Mouse (Mus musculus) heart, postnatal 0 days (tissue): ENCODE data around the gene Sars2. TPM values are rescaled to one million over a fixed set of nuclear protein-coding genes. Genes with fewer than 3 reads are reported as not detected.
A peak's percentile ranks its signal among the peaks of the same experiment; 100 is the strongest.

Source experiments
- ATAC-seq: fragments of 200-750 bp; cut with Nextera tagmentation; 2 replicates; pipeline ENCODE4 v1.8.0; 2017; ENCODE audit warnings: low read depth, moderate number of reproducible peaks, moderate library complexity; ENCODE audit not compliant: insufficient read depth
- DNase-seq: peaks from one replicate; pipeline ENCODE4 v3.0.0-alpha.2; 2016; ENCODE audit warnings: low spot score
- H3K27ac ChIP-seq: fragments of 300-500 bp; sonication (generic); 2 replicates; pipeline ENCODE4 v1.5.1; 2014; ENCODE audit warnings: low read depth, mild to moderate bottlenecking
- H3K27me3 ChIP-seq: fragments of 300-500 bp; sonication (generic); 2 replicates; pipeline ENCODE4 v1.6.1; 2014; ENCODE audit warnings: low read length, mixed read lengths; ENCODE audit not compliant: control insufficient read depth, insufficient read depth
- H3K36me3 ChIP-seq: fragments of 300-500 bp; sonication (generic); replicated peaks from 2 replicates; pipeline ENCODE4 v1.6.1; 2014; ENCODE audit warnings: low read length, mixed read lengths; ENCODE audit not compliant: control insufficient read depth, insufficient read depth
- H3K4me1 ChIP-seq: fragments of 300-500 bp; sonication (generic); 2 replicates; pipeline ENCODE4 v1.6.1; 2014; ENCODE audit warnings: antibody characterized with exemption; ENCODE audit not compliant: control insufficient read depth, insufficient read depth
- H3K4me2 ChIP-seq: fragments of 300-500 bp; sonication (generic); 2 replicates; pipeline ENCODE4 v1.6.1; 2014; ENCODE audit warnings: low read depth, mild to moderate bottlenecking, low read length, moderate library complexity
- H3K4me3 ChIP-seq: fragments of 300-500 bp; sonication (generic); 2 replicates; pipeline ENCODE4 v1.5.1; 2014; ENCODE audit warnings: low read depth, low read length
- H3K9ac ChIP-seq: fragments of 300-500 bp; sonication (generic); replicated peaks from 2 replicates; pipeline ENCODE4 v1.6.1; 2014; ENCODE audit warnings: low read depth, low read length, mixed read lengths
- H3K9me3 ChIP-seq: fragments of 300-500 bp; sonication (generic); replicated peaks from 2 replicates; pipeline ENCODE4 v1.6.1; 2016; ENCODE audit warnings: low read length; ENCODE audit not compliant: control insufficient read depth
- CTCF ChIP-seq: IDR thresholded peaks from 2 replicates; pipeline ENCODE4 v1.5.1; 2016; ENCODE audit warnings: antibody characterized with exemption, control low read depth, low read depth
- EP300 ChIP-seq: IDR thresholded peaks from 2 replicates; pipeline ENCODE4 v1.6.1; 2016; ENCODE audit warnings: antibody characterized with exemption, low read depth
- WGBS: fragments of 180-500 bp; shearing (Covaris S2); extraction: QIAGEN DNeasy Blood & Tissue Kit; methylation state at CpG from one replicate; pipeline ENCODE4 v1.1.7; 2014; 5-methylcytosine and 5-hydroxymethylcytosine counted together
- polyA plus RNA-seq: library from polyadenylated mRNA; unstranded; fragments of >200 nt; fragmentation: Nextera tagmentation; extraction: Ambion mirVana; gene quantifications from 2 replicates; pipeline ENCODE4 v1.2.1, GENCODE M21; 2015
- total RNA-seq: library from RNA; depleted of rRNA; stranded (reverse); fragments of >200 nt; gene quantifications from 2 replicates; pipeline ENCODE4 v1.2.3, GENCODE M21; 2014; ENCODE audit warnings: low replicate concordance; rRNA removed

Gene Sars2
- total RNA-seq (22.6 and 33.4 TPM in 2 replicates), polyA plus RNA-seq (15.8 and 17.0 TPM in 2 replicates)

- Histone ChIP-seq H3K9ac (peak within 1 kb of the TSS; percentile 80), H3K36me3 (peaks cover 27% of the 10 kb centered on the region), H3K27ac (peak within 1 kb of the TSS; percentile 94), H3K4me3 (peak within 1 kb of the TSS; percentile 93), H3K27me3 (no peaks in the 10 kb centered on the region), H3K4me2 (peak within 1 kb of the TSS; percentile 96), H3K4me1 (peaks cover 13% of the 10 kb centered on the region), H3K9me3 (no peaks in the 10 kb centered on the region)
- TF ChIP-seq CTCF (peak; percentile 87), EP300 (peak; percentile 33; the same call in 1 of the 2 replicates)
- ATAC-seq (peak; percentile 96), DNase-seq (peak; percentile 100)
- under 1% methylated on average over 39 of the region's 39 CpGs for WGBS
Observed at GRCm38 (mm10) chr7:28741709-28742438, at the start of gene Sars2, which contains the start of gene Mrps12. TSS of gene Sars2 (plus strand) at chr7:28741992. TSS of gene Mrps12 (minus strand) at chr7:28741820.

- peaks cover 8% of the 10 kb centered on the region; the same call in 1 of the 2 replicates for H3K27me3 ChIP-seq
- no peaks in the 10 kb centered on the region for H3K4me1 ChIP-seq
- ATAC-seq (peak; percentile 42; the same call in 1 of the 2 replicates), DNase-seq (no peak)
- TF ChIP-seq CTCF (no peak), EP300 (no peak)
- H3K9me3 ChIP-seq: no peaks in the 10 kb centered on the region
- 41% methylated on average over 27 of the region's 30 CpGs for WGBS
- H3K4me3 ChIP-seq: peak within 1 kb of the TSS; percentile 41
- peak within 1 kb of the TSS; percentile 68 for H3K4me2 ChIP-seq
- H3K27ac ChIP-seq: no peak within 1 kb of the TSS
- H3K36me3 ChIP-seq: no peaks in the 10 kb centered on the region
- no peak within 1 kb of the TSS; the same call in 1 of the 2 replicates for H3K9ac ChIP-seq
Observed at GRCm38 (mm10) chr7:28692545-28693320, 49.1 kb upstream of the Sars2 start, which contains the start of gene Fbxo27. TSS of gene Fbxo27 (plus strand) at chr7:28692849.

- no peak for TF ChIP-seq CTCF
- no peak for TF ChIP-seq EP300
- Histone ChIP-seq H3K9me3 (no peaks in the 10 kb centered on the region), H3K36me3 (no peaks in the 10 kb centered on the region), H3K9ac (no peak overlapping the region; the same call in 1 of the 2 replicates), H3K27ac (no peak overlapping the region), H3K4me1 (no peaks in the 10 kb centered on the region), H3K4me3 (peak overlapping the region; percentile 41), H3K27me3 (peaks cover 8% of the 10 kb centered on the region; the same call in 1 of the 2 replicates), H3K4me2 (peak overlapping the region; percentile 68)
- DNase-seq (peak; percentile 31), ATAC-seq (peak; percentile 70)
- WGBS: under 1% methylated on average over 38 of the region's 38 CpGs
Observed at GRCm38 (mm10) chr7:28693321-28693966, 48.3 kb upstream of the Sars2 start.

GRCm38 (mm10) chr7:28694423-28694822, 47.4 kb upstream of the Sars2 start:
- DNase-seq (no peak), ATAC-seq (no peak)
- Histone ChIP-seq H3K9me3 (no peaks in the 10 kb centered on the region), H3K36me3 (no peaks in the 10 kb centered on the region), H3K4me1 (no peaks in the 10 kb centered on the region), H3K4me3 (no peak overlapping the region; the same call in 1 of the 2 replicates), H3K27ac (no peak overlapping the region), H3K4me2 (peak overlapping the region; percentile 68; the same call in 1 of the 2 replicates), H3K9ac (no peak overlapping the region), H3K27me3 (peaks cover 8% of the 10 kb centered on the region; the same call in 1 of the 2 replicates)
- TF ChIP-seq EP300 (no peak), CTCF (no peak)
- WGBS: 29% methylated on average over 14 of the region's 14 CpGs

- 62% methylated on average over 8 of the region's 8 CpGs for WGBS
- Histone ChIP-seq H3K4me2 (no peak overlapping the region), H3K9ac (no peak overlapping the region), H3K36me3 (no peaks in the 10 kb centered on the region), H3K4me3 (no peak overlapping the region), H3K4me1 (no peaks in the 10 kb centered on the region), H3K9me3 (no peaks in the 10 kb centered on the region), H3K27ac (no peak overlapping the region), H3K27me3 (peaks cover 8% of the 10 kb centered on the region; the same call in 1 of the 2 replicates)
- ATAC-seq (no peak), DNase-seq (no peak)
- TF ChIP-seq EP300 (no peak), CTCF (no peak)
Observed at GRCm38 (mm10) chr7:28694966-28695511, 46.8 kb upstream of the Sars2 start.
